Mouse (Mus musculus) olfactory bulb, adult 2 months (tissue): ENCODE results near the gene Gm10234.

Experiments
- CTCF ChIP-seq: fragments of 200-500 bp; IDR thresholded peaks from 2 replicates; pipeline ENCODE4 v1.5.1; 2012; ENCODE audit warnings: low read depth, mild to moderate bottlenecking, low read length, moderate library complexity; ENCODE audit not compliant: insufficient read depth
- POLR2A ChIP-seq: fragments of 200-500 bp; IDR thresholded peaks from 2 replicates; pipeline ENCODE4 v1.6.1; 2012; ENCODE audit warnings: mild to moderate bottlenecking, low read depth, low read length, moderate library complexity; ENCODE audit not compliant: insufficient read depth

DNA sequence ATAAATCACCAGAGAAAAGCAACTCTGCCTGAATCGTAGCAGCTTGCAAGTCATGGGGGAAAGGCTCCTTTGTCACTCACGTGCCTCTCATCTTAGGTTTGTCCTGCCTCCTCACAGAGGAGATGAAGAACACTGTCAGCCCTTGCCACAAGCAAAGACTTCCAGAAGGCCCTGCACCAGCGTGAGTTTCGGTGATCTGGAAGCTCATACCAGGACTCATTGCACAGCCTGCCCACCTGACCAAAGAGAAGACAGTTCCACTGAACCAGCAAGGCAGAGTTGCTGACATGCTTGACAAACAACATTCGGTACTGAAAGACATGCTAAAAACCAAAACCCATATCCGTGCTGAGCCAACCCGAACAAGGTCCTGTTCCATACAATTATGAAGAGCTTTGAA lies 31.1 kb downstream of the Gm10234 start:
- TF ChIP-seq POLR2A (no peak), CTCF (no peak)
